Mouse (Mus musculus) stomach, embryonic 16.5 days (tissue): ENCODE results near the gene Ubac2. TPM values are rescaled to one million over a fixed set of nuclear protein-coding genes. Genes with fewer than 3 reads are reported as not detected.

Experiments
- ATAC-seq: fragments of 200-750 bp; cut with Nextera tagmentation; 2 replicates; pipeline ENCODE4 v1.8.0; 2017; ENCODE audit warnings: moderate number of reproducible peaks, moderate TSS enrichment; ENCODE audit not compliant: insufficient read depth, low FRiP score
- H3K27ac ChIP-seq: fragments of 300-500 bp; sonication (generic); 2 replicates; pipeline ENCODE4 v1.5.1; 2014; ENCODE audit warnings: low read length
- H3K27me3 ChIP-seq: fragments of 300-500 bp; sonication (generic); 2 replicates; pipeline ENCODE4 v1.6.1; 2014; ENCODE audit warnings: low read length, control low read depth, mixed read lengths; ENCODE audit not compliant: control insufficient read depth, insufficient read depth
- H3K36me3 ChIP-seq: fragments of 300-500 bp; sonication (generic); 2 replicates; pipeline ENCODE4 v1.6.1; 2014; ENCODE audit warnings: low read length; ENCODE audit not compliant: control insufficient read depth, insufficient read depth
- H3K4me1 ChIP-seq: fragments of 300-500 bp; sonication (generic); 2 replicates; pipeline ENCODE4 v1.6.1; 2014; ENCODE audit warnings: low read length, control low read depth, mixed read lengths; ENCODE audit not compliant: control insufficient read depth, insufficient read depth
- H3K4me2 ChIP-seq: fragments of 300-500 bp; sonication (generic); 2 replicates; pipeline ENCODE4 v1.6.1; 2014; ENCODE audit warnings: low read depth, low read length, mixed read lengths
- H3K4me3 ChIP-seq: fragments of 300-500 bp; sonication (generic); replicated peaks from 2 replicates; pipeline ENCODE4 v1.5.1; 2014; ENCODE audit warnings: mild to moderate bottlenecking, low read length
- H3K9ac ChIP-seq: fragments of 300-500 bp; sonication (generic); 2 replicates; pipeline ENCODE4 v1.6.1; 2014; ENCODE audit warnings: low read length
- H3K9me3 ChIP-seq: fragments of 300-500 bp; sonication (generic); replicated peaks from 2 replicates; pipeline ENCODE4 v1.6.1; 2016; ENCODE audit warnings: low read length, control low read depth; ENCODE audit not compliant: control insufficient read depth
- WGBS: fragments of 180-500 bp; shearing (Covaris S2); extraction: QIAGEN DNeasy Blood & Tissue Kit; methylation state at CpG from one replicate; pipeline ENCODE4 v1.1.7; 2014; 5-methylcytosine and 5-hydroxymethylcytosine counted together
- polyA plus RNA-seq: library from polyadenylated mRNA; unstranded; fragments of >200 nt; fragmentation: Nextera tagmentation; extraction: Ambion mirVana; gene quantifications from 2 replicates; pipeline ENCODE4 v1.2.1, GENCODE M21; 2015

Gene Ubac2
- polyA plus RNA-seq, 1 experiment from 2014 or later, result 54.9 TPM

GRCm38 (mm10) chr14:121915143-121915542 lies 36.7 kb downstream of the Ubac2 start:
- Histone ChIP-seq H3K27me3 (no peaks in the 10 kb centered on the region), H3K4me2 (no peak overlapping the region), H3K4me1 (no peaks in the 10 kb centered on the region), H3K4me3 (no peak overlapping the region), H3K9ac (no peak overlapping the region), H3K36me3 (no peaks in the 10 kb centered on the region; the same call in 1 of the 2 replicates), H3K27ac (no peak overlapping the region), H3K9me3 (no peaks in the 10 kb centered on the region)
- WGBS, result 87% methylated on average over 5 of the region's 5 CpGs
- no peak for ATAC-seq

GRCm38 (mm10) chr14:121915621-121916020 lies 37.2 kb downstream of the Ubac2 start, which contains the start of gene Gpr18:
Gene Gpr18 (minus strand): TSS chr14:121915781.
- no peak within 1 kb of the TSS for H3K9ac ChIP-seq
- H3K36me3 ChIP-seq, result no peaks in the 10 kb centered on the region; the same call in 1 of the 2 replicates
- H3K27me3 ChIP-seq, result no peaks in the 10 kb centered on the region
- no peak for ATAC-seq
- 65% methylated on average over 8 of the region's 8 CpGs for WGBS
- H3K27ac ChIP-seq, result no peak within 1 kb of the TSS
- peaks cover under 1% of the 10 kb centered on the region; the same call in 1 of the 2 replicates for H3K4me1 ChIP-seq
- H3K9me3 ChIP-seq, result no peaks in the 10 kb centered on the region
- no peak within 1 kb of the TSS for H3K4me2 ChIP-seq
- H3K4me3 ChIP-seq, result no peak within 1 kb of the TSS

DNA sequence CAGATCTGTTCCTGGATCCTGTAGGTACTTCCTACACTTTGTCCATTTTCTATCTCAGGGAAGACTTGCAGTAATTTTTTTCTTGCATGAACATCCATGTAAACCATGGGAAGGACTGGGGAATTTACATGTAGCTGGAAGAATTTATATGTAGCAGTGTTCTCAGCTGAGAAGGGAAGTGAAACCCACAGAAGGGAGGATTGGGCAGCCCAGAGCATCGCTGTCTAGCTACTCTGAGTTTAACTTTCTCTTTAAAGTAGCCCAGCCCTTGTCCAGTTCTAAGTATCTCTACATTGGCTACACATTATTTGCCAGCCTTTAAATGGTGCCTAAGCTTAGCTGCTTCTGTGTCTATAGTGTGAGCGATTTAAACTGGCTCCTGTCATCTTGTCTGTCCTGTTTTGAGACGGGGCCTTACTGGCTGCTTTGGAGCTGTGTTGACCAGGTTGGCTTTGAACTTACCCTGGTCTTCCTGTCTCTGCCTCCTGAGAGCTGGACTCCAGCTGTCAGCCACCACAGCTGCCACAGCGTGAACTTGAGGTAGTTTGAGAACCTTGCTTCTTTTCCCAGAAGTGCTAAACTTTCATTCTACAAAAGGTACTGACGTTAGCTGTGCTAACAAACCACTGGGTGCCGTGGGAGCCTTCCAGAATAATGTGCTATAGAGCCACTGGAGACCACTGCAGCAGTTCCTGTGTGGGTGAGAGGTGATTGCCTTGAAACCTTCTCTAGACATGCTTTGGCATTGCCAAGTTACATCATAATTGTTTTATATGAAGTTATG lies 38.1 kb downstream of the Ubac2 start:
- 81% methylated on average over 6 of the region's 6 CpGs for WGBS
- no peak overlapping the region for H3K4me3 ChIP-seq
- H3K27ac ChIP-seq, result no peak overlapping the region
- H3K4me2 ChIP-seq, result no peak overlapping the region
- ATAC-seq, result no peak
- no peaks in the 10 kb centered on the region for H3K27me3 ChIP-seq
- H3K9ac ChIP-seq, result no peak overlapping the region
- H3K4me1 ChIP-seq, result peaks cover 6% of the 10 kb centered on the region; the same call in 1 of the 2 replicates
- no peaks in the 10 kb centered on the region for H3K9me3 ChIP-seq
- H3K36me3 ChIP-seq, result no peaks in the 10 kb centered on the region; the same call in 1 of the 2 replicates

DNA sequence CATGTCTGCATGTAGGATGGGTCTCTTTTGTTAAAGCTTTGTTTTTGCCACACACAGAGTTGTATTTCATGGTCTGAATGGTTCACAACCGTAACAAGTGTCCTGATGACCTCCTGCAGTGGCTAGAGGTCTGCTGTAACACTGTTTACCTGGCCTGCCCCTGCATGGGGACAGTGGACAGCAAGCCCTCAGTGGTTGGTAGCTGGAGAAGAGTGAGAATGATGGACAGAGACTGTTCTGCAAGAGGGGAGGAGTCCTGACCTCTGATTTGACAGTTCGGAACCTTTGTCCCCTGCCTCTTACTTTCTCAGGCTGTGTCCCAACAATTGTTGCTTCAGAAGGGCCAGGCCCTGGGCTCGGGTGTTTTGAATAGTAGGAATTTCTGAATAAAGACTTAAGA lies 39.8 kb downstream of the Ubac2 start:
- no peaks in the 10 kb centered on the region for H3K9me3 ChIP-seq
- no peak overlapping the region for H3K27ac ChIP-seq
- 81% methylated on average over 3 of the region's 3 CpGs for WGBS
- no peak overlapping the region for H3K4me3 ChIP-seq
- no peaks in the 10 kb centered on the region for H3K27me3 ChIP-seq
- no peak for ATAC-seq
- no peak overlapping the region for H3K9ac ChIP-seq
- no peaks in the 10 kb centered on the region for H3K36me3 ChIP-seq
- H3K4me2 ChIP-seq, result no peak overlapping the region
- peaks cover 6% of the 10 kb centered on the region; the same call in 1 of the 2 replicates for H3K4me1 ChIP-seq

GRCm38 (mm10) chr14:121919752-121920151 lies 41.3 kb downstream of the Ubac2 start:
- 15% methylated on average over 3 of the region's 3 CpGs for WGBS
- ATAC-seq, result no peak
- Histone ChIP-seq H3K4me1 (peaks cover 7% of the 10 kb centered on the region; the same call in 1 of the 2 replicates), H3K36me3 (no peaks in the 10 kb centered on the region), H3K4me2 (no peak overlapping the region), H3K9ac (no peak overlapping the region), H3K4me3 (no peak overlapping the region), H3K27me3 (no peaks in the 10 kb centered on the region), H3K27ac (no peak overlapping the region), H3K9me3 (no peaks in the 10 kb centered on the region)

DNA sequence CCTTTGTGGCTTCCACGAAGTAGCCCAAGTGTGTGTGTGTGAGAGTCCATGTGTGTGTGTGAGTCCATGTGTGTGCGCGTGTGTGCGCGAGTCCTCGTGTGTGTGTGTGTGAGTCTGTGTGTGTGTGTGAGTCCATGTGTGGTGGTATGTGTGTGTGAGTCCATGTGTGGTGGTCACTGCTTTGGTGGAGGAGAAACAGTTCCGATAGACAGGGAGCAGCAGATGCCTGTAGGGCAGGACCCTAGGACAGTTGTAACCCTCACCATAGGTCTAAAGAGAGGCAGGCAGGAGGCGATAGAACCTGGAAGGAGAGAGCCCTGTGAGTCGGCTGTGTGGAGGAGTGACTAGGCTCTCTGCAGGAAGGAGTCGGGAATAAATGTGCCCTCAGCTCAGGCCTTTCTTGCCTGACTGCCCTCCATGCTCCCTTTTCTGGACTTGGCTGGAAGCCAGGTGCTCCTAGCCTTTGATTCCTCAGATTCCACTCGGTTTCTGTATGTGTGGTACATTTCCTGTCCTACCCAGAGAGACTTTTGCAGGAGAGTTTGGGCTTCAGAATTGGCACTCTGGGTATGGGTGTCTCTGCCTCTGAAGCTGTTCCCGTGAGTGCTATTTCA lies 42.2 kb downstream of the Ubac2 start:
- H3K4me2 ChIP-seq, result no peak overlapping the region
- ATAC-seq, result 0 out of 2 replicates have a peak, but pooled peaks have one; percentile 38
- H3K9me3 ChIP-seq, result no peaks in the 10 kb centered on the region
- H3K27ac ChIP-seq, result no peak overlapping the region; the same call in 1 of the 2 replicates
- no peaks in the 10 kb centered on the region for H3K27me3 ChIP-seq
- 0 out of 2 replicates have a peak overlapping the region, but pooled peaks have one; percentile 36 for H3K9ac ChIP-seq
- H3K36me3 ChIP-seq, result no peaks in the 10 kb centered on the region
- WGBS, result 71% methylated on average over 12 of the region's 12 CpGs
- peaks cover 12% of the 10 kb centered on the region; the same call in 1 of the 2 replicates for H3K4me1 ChIP-seq
- H3K4me3 ChIP-seq, result no peak overlapping the region

DNA sequence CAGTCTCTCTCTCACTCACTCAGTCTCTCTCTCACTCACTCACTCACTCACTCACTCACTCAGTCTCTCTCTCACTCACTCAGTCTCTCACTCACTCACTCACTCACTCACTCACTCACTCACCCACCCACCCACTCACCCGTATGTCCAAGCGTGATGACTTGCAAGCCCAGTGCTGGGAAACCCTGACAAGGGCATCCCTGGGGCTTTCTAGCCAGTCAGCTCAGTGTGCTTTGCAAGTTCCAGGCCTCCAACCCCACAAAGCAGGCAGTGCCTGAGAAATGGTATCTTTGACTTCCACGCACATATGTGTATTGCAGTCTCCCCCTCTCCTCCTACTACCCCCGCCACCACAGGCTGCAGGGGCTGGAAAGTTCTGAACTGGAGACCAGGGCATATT lies 43.6 kb downstream of the Ubac2 start:
- 89% methylated on average over 4 of the region's 4 CpGs for WGBS
- Histone ChIP-seq H3K9me3 (no peaks in the 10 kb centered on the region), H3K4me3 (no peak overlapping the region), H3K27me3 (no peaks in the 10 kb centered on the region), H3K9ac (no peak overlapping the region), H3K4me2 (no peak overlapping the region), H3K4me1 (peaks cover 12% of the 10 kb centered on the region; the same call in 1 of the 2 replicates), H3K27ac (no peak overlapping the region), H3K36me3 (no peaks in the 10 kb centered on the region)
- ATAC-seq, result no peak

DNA sequence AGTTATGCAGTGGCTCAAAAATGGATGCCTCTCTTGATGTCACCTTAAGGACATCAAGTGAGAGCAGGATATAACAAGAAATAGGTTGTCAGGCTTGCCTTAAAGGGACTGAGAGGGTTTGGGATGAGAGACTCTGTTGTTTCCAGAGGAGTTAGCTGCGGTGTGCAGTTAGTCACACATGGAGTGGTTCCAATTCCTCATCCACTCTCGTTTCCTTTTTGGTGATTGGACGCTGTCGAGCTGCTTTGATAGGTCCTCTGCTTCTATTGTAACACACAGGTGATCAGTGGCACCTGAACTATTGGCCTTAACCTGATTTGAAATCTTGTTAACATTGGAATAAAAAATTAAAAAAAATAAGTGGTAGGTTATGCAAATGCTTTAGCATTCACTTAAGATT lies 44.3 kb downstream of the Ubac2 start:
- H3K9ac ChIP-seq, result no peak overlapping the region
- no peak overlapping the region for H3K4me2 ChIP-seq
- H3K36me3 ChIP-seq, result no peaks in the 10 kb centered on the region
- H3K4me3 ChIP-seq, result no peak overlapping the region
- peaks cover 12% of the 10 kb centered on the region; the same call in 1 of the 2 replicates for H3K4me1 ChIP-seq
- no peak for ATAC-seq
- H3K9me3 ChIP-seq, result no peaks in the 10 kb centered on the region
- H3K27ac ChIP-seq, result no peak overlapping the region
- 74% methylated on average over 4 of the region's 4 CpGs for WGBS
- H3K27me3 ChIP-seq, result no peaks in the 10 kb centered on the region

DNA sequence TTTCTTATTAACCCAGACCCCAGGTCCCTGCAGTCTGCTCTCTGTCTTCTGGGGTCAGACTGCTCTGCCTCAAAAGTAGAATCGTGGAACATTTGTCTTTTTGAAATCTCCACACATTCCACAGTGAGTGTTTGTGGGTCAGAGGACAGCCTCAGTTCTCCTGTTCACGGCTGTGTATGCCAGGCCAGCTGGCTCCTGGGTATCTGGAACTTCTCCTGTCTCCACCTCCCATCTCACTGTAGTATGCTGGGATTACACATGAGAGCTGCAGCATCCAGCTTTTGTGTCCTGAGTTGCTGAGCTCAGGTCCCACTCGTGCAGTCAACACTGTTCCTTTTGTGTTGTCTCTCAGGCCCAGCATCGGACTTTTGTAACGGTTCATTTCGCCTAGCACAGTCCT lies 46.5 kb downstream of the Ubac2 start:
- Histone ChIP-seq H3K27me3 (no peaks in the 10 kb centered on the region), H3K4me1 (peaks cover 12% of the 10 kb centered on the region; the same call in 1 of the 2 replicates), H3K27ac (no peak overlapping the region), H3K9ac (0 out of 2 replicates have a peak overlapping the region, but pooled peaks have one; percentile 39), H3K9me3 (no peaks in the 10 kb centered on the region), H3K4me2 (no peak overlapping the region), H3K36me3 (no peaks in the 10 kb centered on the region), H3K4me3 (no peak overlapping the region)
- no peak for ATAC-seq
- 53% methylated on average over 6 of the region's 6 CpGs for WGBS
